Mouse (Mus musculus): ENCODE data around the gene Pde4c.

- no peak for TF ChIP-seq CTCF (IDR thresholded peaks at IDR 0.05; ENCODE audit: control insufficient read depth, insufficient read depth, insufficient replicate concordance, low read depth, low read length)
- TF ChIP-seq POLR2A (IDR thresholded peaks at IDR 0.05; ENCODE audit: control insufficient read depth, low read depth, low read length), result no peak
These were observed 696 bp downstream of the Pde4c start for GRCm38 (mm10) chr8:70724216-70724615.
